Mouse (Mus musculus) C2C12 (cell line): ENCODE data around the gene Mfge8. TPM values are rescaled to one million over a fixed set of nuclear protein-coding genes. Genes with fewer than 3 reads are reported as not detected.

Source experiments
- H3K27me3 ChIP-seq: one replicate; pipeline ENCODE4 v1.6.1; 2011; ENCODE audit not compliant: control insufficient read depth, insufficient read depth, insufficient read length
- H3K36me3 ChIP-seq: one replicate; pipeline ENCODE4 v1.6.1; 2011; ENCODE audit not compliant: control insufficient read depth, insufficient read depth
- H3K4me3 ChIP-seq: one replicate; pipeline ENCODE4 v1.5.1; 2011; ENCODE audit warnings: mild to moderate bottlenecking, control low read depth; ENCODE audit not compliant: poor library complexity, insufficient read depth, severe bottlenecking
- H3K79me2 ChIP-seq: one replicate; pipeline ENCODE4 v1.6.1; 2011; ENCODE audit not compliant: control insufficient read depth, insufficient read depth
- H3K79me3 ChIP-seq: one replicate; pipeline ENCODE4 v1.6.1; 2011; ENCODE audit warnings: low read depth, control low read depth
- H3ac ChIP-seq: one replicate; pipeline ENCODE3; 2011; ENCODE audit warnings: low read depth; ENCODE audit not compliant: control insufficient read depth, insufficient read length
- CEBPB ChIP-seq: IDR thresholded peaks from one replicate; pipeline ENCODE4 v1.6.1; 2011; ENCODE audit warnings: low read depth, mild to moderate bottlenecking, control low read depth, moderate library complexity
- CTCF ChIP-seq: IDR thresholded peaks from one replicate; pipeline ENCODE4 v1.5.1; 2011; ENCODE audit not compliant: control insufficient read depth, insufficient read depth, insufficient read length
- FOSL1 ChIP-seq: IDR thresholded peaks from one replicate; pipeline ENCODE4 v1.8.0; 2011; ENCODE audit warnings: mild to moderate bottlenecking, low read length; ENCODE audit not compliant: poor library complexity, insufficient read depth, severe bottlenecking
- MAX ChIP-seq: IDR thresholded peaks from one replicate; pipeline ENCODE4 v1.6.1; 2011; ENCODE audit warnings: mild to moderate bottlenecking, control low read depth
- MYOD1 ChIP-seq: IDR thresholded peaks from one replicate; pipeline ENCODE4 v1.6.1; 2011; ENCODE audit warnings: low read depth; ENCODE audit not compliant: control insufficient read depth, insufficient read length
- MYOG ChIP-seq: IDR thresholded peaks from one replicate; pipeline ENCODE4 v1.6.1; 2011; ENCODE audit not compliant: control insufficient read depth, insufficient read length; ENCODE audit errors: extremely low read depth
- USF1 ChIP-seq: IDR thresholded peaks from one replicate; pipeline ENCODE4 v1.6.1; 2011; ENCODE audit warnings: low read depth, mild to moderate bottlenecking, control low read depth, moderate library complexity
- polyA plus RNA-seq: library from polyadenylated mRNA; unstranded; fragments of >200 nt; fragmentation: generic; extraction: Trizol; gene quantifications from one replicate; pipeline ENCODE4 v1.2.1, GENCODE M21; 2012; ENCODE audit warnings: missing spikeins

Gene Mfge8
- polyA plus RNA-seq, 1 experiment = 350 TPM

DNA sequence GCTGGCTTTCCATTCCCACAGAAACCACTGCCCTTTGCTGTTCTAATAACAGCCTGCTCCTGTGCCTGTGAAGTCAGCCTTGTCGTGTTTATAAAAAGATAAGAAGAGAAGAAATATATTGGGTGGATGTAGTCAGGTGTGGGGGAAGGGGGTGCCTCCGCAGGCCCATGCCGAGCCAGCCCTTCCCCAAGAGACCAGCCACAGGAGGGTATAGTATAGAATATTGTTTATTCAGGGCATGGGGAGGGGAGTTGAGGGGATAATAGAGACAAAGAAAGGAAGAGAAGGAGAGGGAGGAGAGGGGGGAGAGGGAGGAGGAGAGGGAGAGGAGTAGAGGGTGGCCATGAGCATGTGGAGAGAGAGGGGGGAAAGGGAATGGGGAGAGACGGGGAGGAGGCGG is 40.4 kb upstream of the Mfge8 start:
- Histone ChIP-seq H3K79me3 (no peaks in the 10 kb centered on the region), H3K4me3 (no peak overlapping the region), H3ac (no peak overlapping the region), H3K36me3 (no peaks in the 10 kb centered on the region), H3K79me2 (no peaks in the 10 kb centered on the region), H3K27me3 (no peaks in the 10 kb centered on the region)
- TF ChIP-seq USF1 = no peak
- TF ChIP-seq MYOG = no peak
- TF ChIP-seq CTCF = no peak
- no peak for TF ChIP-seq MYOD1
- TF ChIP-seq MAX = no peak
- no peak for TF ChIP-seq CEBPB
- TF ChIP-seq FOSL1 = no peak

DNA sequence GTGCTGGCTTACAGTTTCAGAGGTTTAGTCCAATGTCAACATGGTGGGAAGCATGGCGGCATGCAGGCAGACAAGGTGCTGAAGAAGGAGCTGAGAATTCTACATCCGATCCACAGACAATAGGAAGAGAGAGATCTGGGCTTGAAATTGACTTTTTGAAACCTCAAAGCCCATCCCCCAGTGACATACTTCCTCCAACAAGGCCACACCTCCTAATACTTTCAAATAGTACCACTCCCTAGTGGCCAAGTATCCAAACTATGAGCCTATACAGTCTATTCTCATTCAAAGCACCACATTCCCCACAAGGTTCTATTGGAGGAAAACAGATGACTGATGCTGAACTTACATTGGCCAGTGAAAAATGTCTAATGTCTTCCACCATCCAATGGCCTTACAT is 38.7 kb upstream of the Mfge8 start:
- H3K27me3 ChIP-seq = no peaks in the 10 kb centered on the region
- no peak overlapping the region for H3ac ChIP-seq
- H3K4me3 ChIP-seq = no peak overlapping the region
- no peaks in the 10 kb centered on the region for H3K36me3 ChIP-seq
- TF ChIP-seq MYOD1 (no peak), MYOG (no peak), CEBPB (no peak), FOSL1 (no peak), MAX (no peak), CTCF (no peak), USF1 (no peak)
- no peaks in the 10 kb centered on the region for H3K79me3 ChIP-seq
- no peaks in the 10 kb centered on the region for H3K79me2 ChIP-seq

DNA sequence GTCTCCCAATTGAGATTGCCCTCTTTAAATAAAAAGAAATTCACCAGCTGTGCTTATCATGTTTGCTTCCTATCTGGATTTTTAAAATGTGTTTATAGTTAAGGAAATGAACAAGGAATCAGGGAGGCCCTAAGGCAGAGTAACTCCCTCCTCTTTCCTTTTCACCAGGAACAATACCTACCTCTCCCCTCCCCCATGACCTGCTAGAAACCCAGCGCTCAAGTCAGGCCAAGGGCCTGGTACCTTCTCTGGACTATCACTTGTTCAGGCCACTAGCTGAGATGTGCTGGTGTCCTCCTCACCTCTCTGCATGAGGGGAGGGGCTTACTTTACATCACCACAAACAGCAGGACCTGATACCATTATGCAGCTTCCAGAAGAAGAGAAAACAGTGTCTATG is 34.6 kb upstream of the Mfge8 start:
- H3K4me3 ChIP-seq = no peak overlapping the region
- no peaks in the 10 kb centered on the region for H3K36me3 ChIP-seq
- TF ChIP-seq MAX (no peak), CTCF (no peak), CEBPB (no peak), MYOG (no peak), MYOD1 (no peak)
- no peak overlapping the region for H3ac ChIP-seq
- no peaks in the 10 kb centered on the region for H3K79me2 ChIP-seq
- H3K27me3 ChIP-seq = no peaks in the 10 kb centered on the region
- no peaks in the 10 kb centered on the region for H3K79me3 ChIP-seq

DNA sequence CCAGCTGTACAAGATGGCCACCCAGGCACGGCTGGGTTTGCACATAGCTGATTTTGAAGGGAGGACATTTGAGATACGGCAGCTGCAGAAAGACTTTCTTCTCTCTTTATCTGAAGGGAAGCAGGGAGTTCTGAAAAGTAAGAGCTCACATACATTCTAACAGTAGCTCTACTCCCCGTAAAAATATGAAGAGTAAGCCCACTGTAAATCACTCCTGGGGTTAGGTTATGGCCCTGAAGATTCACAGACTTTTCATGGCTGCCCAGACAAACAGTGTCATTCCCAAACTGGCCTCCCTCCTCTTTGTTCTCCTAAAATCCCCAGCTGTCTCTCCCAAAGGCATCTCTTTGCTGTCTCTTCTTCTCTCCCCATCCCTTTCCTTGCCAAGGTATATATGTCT is 24.9 kb upstream of the Mfge8 start:
- Histone ChIP-seq H3K79me2 (no peaks in the 10 kb centered on the region), H3K27me3 (peaks cover 6% of the 10 kb centered on the region), H3ac (no peak overlapping the region), H3K36me3 (no peaks in the 10 kb centered on the region), H3K79me3 (no peaks in the 10 kb centered on the region), H3K4me3 (no peak overlapping the region)
- TF ChIP-seq USF1 (no peak), MAX (no peak), MYOD1 (no peak), MYOG (no peak), CTCF (no peak), FOSL1 (no peak), CEBPB (no peak)

DNA sequence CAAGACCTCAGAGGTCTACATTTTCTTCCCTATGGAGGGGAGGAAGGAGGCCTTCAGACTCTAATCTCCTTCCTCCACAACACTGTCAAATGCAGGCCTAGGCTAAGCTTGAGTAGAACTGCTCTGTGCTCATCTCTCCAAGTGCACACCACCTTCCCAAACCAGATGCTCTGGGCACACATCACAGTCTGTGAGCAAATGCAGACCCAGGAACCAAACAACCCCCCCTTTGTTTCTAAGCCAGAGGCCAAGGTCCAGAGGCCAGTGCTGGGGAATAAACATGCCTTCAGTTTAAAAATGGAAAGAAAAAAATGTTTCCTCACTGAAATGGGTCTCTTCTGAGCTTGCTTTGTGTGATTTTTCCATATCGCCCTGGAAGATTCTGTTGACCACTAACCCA is 22.9 kb upstream of the Mfge8 start:
- no peaks in the 10 kb centered on the region for H3K79me2 ChIP-seq
- no peak overlapping the region for H3K4me3 ChIP-seq
- no peaks in the 10 kb centered on the region for H3K79me3 ChIP-seq
- TF ChIP-seq FOSL1 = no peak
- no peak for TF ChIP-seq MYOD1
- no peak for TF ChIP-seq MAX
- TF ChIP-seq CTCF = no peak
- TF ChIP-seq MYOG = no peak
- TF ChIP-seq CEBPB = no peak
- TF ChIP-seq USF1 = no peak
- no peak overlapping the region for H3ac ChIP-seq
- no peaks in the 10 kb centered on the region for H3K36me3 ChIP-seq
- peaks cover 6% of the 10 kb centered on the region for H3K27me3 ChIP-seq

DNA sequence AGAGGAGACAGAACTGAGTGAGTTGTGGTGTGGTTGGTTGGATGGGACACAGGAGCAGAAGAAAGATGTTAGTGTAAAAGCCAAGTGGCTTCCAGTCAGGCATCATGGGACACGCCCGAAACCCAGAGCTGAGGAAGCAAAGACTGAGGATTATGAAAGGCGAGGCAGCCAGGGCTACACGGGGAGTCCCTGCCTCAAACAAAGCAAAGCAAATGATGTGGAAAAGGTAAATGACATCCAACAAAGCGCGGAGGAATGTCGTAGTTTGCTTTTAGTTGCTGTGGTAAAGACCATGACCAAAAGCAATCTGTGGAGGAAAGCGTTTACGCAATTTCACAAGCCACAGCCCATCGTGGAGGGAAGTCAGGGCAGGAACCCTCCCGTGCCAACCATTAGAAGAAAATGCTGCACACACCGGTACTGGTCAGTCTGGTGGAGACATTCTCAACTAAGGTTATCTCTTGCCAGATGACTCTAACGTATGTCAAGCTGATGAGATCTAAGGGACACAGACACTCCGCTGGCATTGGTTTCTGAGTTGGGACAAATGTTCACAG is 18.2 kb upstream of the Mfge8 start:
- TF ChIP-seq FOSL1 = no peak
- no peak for TF ChIP-seq CTCF
- TF ChIP-seq CEBPB = no peak
- TF ChIP-seq MYOG = no peak
- no peak for TF ChIP-seq MYOD1
- TF ChIP-seq MAX = no peak
- TF ChIP-seq USF1 = no peak
- no peak overlapping the region for H3K4me3 ChIP-seq
- H3K79me3 ChIP-seq = no peaks in the 10 kb centered on the region
- no peak overlapping the region for H3ac ChIP-seq
- no peaks in the 10 kb centered on the region for H3K36me3 ChIP-seq
- no peaks in the 10 kb centered on the region for H3K79me2 ChIP-seq
- peaks cover 6% of the 10 kb centered on the region for H3K27me3 ChIP-seq
